Mouse (Mus musculus): Measurements from ENCODE around the gene Tmem95.

Gene Tmem95

DNA sequence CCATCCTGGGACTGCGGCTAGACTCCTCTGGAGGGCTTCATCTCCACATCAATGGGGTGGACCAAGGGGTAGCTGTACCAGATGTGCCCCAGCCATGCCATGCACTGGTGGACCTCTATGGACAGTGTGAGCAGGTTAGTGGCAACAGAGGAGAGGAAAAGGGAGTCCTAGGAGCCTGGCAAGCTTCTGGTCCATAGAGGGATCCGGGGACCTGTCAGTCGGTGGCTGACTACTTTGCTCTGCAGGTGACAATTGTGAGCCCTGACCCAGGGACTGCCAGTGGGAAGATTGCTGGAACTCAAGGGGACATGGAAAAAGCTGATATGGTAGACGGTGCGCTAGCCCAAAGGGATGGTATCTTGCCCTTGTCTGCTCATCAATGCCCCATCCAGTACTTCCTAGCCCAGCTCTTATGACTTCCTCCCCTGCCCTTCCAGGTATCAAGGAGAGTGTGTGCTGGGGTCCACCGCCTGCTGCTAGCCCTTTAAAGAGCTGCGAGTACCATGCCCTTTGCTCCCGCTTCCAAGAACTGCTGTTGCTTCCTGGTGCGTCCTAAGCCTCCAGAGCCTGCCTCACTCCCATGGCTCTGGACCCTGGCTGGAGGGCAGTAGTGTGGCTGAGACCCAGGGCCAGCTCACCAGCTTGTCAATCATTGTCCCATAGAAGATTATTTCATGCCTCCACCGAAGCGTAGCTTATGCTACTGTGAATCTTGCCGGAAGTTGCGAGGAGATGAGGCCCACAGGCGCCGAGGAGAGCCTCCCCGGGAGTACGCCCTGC, 33.2 kb upstream of the Tmem95 start:
- no peak for DNase-seq (ENCODE audit: inconsistent ontology term)

- no peak for DNase-seq (ENCODE audit: inconsistent ontology term)
These were observed 32.4 kb upstream of the Tmem95 start for GRCm38 (mm10) chr11:69910177-69910576.

GRCm38 (mm10) chr11:69909174-69909573, 31.4 kb upstream of the Tmem95 start:
- no peak for DNase-seq (ENCODE audit: inconsistent ontology term)

- no peak for DNase-seq (ENCODE audit: inconsistent ontology term)
These were observed 30.8 kb upstream of the Tmem95 start for GRCm38 (mm10) chr11:69908645-69909044.

DNA sequence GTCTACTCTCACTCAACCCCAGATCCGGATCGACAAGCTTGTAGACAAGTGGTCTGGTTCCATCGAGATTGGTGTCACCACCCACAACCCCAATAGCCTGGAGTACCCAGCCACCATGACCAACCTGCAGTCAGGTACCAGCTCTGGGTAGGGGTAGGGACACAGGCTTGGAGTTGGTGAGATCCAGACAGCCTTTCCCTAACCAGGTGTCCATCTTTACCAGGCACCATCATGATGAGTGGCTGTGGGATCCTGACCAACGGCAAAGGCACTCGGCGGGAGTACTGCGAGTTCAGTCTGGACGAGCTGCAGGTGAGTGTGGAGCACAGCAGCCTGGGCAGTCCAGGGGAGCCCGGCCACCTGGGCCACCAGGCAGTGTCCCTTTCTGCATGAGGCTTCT, 26.5 kb upstream of the Tmem95 start:
- DNase-seq (ENCODE audit: inconsistent ontology term), result no peak

- no peak for DNase-seq (ENCODE audit: inconsistent ontology term)
These were observed 25.2 kb upstream of the Tmem95 start for GRCm38 (mm10) chr11:69902972-69903371.

DNA sequence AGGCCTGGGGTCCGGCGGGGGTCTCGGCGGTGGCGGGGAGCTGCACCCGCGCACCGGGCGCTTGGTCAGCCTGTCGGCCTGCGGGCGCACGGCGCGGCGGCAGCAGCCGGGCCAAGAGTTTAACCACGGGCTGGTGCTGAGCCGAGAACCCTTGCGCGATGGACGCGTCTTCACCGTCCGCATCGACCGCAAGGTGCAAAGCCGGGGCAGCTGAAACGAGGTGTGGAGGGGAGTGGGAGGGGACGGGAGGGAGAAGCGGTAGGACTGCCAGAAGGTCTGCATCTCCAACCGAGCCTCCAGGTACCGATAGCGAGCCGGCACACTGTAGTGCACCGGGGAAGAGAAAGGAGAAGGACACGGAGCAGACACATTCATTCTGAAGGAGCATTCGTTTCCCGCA, 24.2 kb upstream of the Tmem95 start:
- peak; percentile 37 for DNase-seq (ENCODE audit: inconsistent ontology term)

DNA sequence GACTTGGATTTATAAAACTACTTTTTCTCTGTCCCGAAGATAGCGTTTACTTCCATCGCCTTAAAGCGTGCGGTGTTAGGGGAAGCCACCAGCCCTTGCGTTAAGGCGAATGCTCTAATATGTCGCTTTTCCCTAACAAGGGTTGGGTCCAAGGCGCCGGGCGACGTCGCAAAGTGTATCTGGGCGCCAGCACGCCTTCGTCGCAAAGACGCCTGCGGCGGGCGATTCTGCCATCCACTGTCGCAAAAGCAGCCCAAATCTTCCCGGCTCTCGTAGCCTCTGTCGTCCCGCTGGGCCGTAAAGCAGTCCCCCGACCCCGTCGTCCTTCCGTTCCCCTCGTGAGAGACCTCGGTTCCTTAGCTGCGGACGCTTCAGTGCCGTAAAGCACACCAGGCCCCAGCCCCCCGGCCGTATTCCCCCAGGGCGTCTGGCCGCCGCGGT, 23.6 kb upstream of the Tmem95 start:
- DNase-seq (ENCODE audit: inconsistent ontology term), result peak; percentile 97

- DNase-seq (ENCODE audit: inconsistent ontology term), result peak; percentile 92
These were observed 22.9 kb upstream of the Tmem95 start, which contains the start of the genes 2810408A11Rik and Neurl4 for GRCm38 (mm10) chr11:69900471-69901405. 2810408A11Rik (minus strand) TSS chr11:69900987. Neurl4 (plus strand) TSS chr11:69901072.

DNA sequence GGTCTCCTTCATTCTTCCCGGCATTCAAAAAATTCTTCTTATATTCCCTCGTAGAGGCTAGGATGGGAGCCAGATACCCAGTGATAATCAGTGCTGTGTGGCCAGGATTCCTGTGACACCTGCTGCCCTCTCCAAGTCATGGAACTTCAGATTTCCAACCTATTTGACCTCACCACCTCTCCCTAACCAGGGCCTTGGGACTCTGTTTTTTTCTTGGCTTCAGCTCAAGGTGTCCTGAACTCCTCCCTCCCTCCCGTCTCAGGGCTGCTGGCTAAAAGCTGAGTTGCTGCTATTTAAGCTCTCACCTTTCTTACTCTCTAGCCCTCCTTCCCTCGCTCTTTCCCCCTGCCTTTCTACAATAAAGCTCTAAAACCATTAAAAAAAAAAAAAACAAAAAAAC, 22.1 kb upstream of the Tmem95 start:
- DNase-seq (ENCODE audit: inconsistent ontology term), result no peak

GRCm38 (mm10) chr11:69895291-69895690, 17.5 kb upstream of the Tmem95 start, which contains the start of gene Acap1:
Acap1 (minus strand) TSS chr11:69895539.
- no peak for DNase-seq (ENCODE audit: inconsistent ontology term)

GRCm38 (mm10) chr11:69894671-69895070, 16.9 kb upstream of the Tmem95 start:
- DNase-seq (ENCODE audit: inconsistent ontology term), result no peak

DNA sequence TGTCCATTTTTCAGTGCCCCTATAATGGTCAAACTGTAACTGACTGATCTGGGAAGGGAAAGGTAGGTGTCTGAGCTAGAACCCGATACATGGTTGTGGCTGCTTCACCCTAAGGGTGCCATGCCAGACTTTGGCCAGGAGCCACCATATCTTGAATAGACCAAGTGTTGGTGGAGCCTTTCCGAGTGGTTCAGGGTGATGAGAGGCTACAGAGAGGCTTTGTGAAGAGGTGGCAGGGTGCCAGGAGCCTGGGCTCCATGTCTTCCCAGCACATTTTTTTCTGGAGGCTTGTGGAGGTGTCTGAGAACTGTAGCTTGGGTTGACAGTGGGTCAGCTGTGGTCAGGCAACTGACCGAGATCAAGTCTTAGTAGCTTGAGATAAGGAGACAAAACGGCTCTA, 13.7 kb upstream of the Tmem95 start:
- DNase-seq (ENCODE audit: inconsistent ontology term), result peak; percentile 82

DNA sequence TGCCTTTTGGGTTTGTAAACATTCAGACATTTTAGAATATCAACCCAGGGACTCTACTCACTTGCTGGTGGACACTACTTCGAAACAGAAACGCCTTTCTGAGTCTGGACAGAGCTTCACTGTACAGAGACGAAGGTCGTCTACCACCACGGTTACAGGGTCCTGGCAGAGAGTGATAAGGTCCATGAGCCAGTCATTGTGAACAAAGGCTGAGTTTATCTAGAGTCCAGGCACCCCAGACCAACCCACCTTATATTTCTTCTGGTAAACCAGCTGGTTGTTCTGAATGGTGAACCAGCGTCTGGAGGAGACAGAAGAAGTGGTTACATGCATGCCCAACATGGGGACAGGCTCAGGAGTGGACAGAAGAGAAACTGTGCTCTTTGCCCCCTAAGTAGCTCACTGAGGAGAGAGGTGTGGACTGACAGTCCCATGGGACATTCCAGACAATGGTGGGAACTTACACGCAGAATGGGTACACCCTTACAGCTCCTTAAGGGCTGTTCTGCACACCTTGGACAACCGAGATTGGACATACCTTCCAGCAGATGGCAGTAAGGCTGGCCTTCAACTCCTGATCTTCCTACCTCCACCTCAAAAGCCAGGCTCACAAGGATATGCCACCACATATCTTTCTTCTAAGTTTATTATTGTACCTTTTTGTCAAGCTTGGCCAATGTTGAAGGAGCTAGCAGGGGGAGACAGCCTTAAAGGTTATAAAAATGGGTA, 9.3 kb upstream of the Tmem95 start:
- no peak for DNase-seq (ENCODE audit: inconsistent ontology term)

DNA sequence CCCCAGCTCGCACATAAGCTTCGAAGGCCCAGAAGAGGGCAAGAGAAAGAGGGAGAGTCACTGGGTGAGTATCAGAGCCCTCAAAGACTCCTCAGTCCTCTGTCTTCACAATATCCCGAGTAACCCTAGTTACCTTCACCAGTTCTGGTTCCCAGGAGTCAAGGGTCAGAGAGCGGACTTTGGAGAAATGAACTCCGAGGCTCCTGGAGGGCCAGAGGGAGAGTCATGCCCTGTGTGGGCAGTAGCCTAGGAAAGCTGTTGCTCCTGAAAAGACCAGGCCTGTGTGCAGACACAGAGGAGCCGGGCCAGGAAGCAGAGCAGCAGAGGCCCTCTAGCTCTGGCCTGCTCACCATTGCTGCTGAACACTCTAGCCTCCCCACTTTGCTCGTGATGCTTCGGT, 6.8 kb upstream of the Tmem95 start:
- no peak for DNase-seq (ENCODE audit: inconsistent ontology term)

GRCm38 (mm10) chr11:69884240-69884639, 6.4 kb upstream of the Tmem95 start:
- DNase-seq (ENCODE audit: inconsistent ontology term), result no peak

DNA sequence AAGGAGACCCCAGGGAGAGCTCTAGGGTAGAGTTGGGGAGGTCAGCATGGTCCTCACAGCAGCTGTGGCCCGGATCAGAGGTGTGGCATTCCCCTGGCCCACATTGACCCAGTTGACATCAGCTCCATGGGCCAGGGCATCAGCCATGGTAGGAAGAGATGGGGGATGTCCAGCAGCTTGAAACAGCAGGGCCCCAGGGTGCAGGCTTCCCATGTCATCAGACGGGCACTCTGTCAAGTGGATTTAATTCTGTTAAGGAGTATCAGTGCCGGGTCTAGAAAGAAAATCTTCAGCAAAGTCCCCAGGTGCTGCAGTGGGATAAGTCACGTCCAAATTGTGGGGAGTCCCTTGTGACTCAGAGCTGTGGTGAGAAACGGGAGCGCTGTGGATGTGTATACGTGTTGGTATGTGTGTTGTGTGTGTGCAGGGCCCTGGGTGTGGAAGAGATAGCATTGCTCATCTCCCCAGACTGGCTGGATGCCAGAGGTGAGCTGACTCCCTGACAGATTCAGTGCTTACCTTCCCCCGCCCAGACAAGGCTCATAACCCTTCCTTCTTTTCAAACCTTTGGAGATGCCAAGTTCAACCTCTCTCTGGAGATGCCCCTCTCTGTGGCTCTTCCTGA, 5.8 kb upstream of the Tmem95 start:
- DNase-seq (ENCODE audit: inconsistent ontology term), result no peak

GRCm38 (mm10) chr11:69883066-69883465, 5.2 kb upstream of the Tmem95 start:
- no peak for DNase-seq (ENCODE audit: inconsistent ontology term)

GRCm38 (mm10) chr11:69881787-69882670, 4.2 kb upstream of the Tmem95 start:
- no peak for DNase-seq (ENCODE audit: inconsistent ontology term)

GRCm38 (mm10) chr11:69880853-69881603, 3.2 kb upstream of the Tmem95 start, which contains the start of gene Kctd11:
Kctd11 (minus strand) TSS chr11:69881406.
- peak; percentile 98 for DNase-seq (ENCODE audit: inconsistent ontology term)

Data from Muller cell, postnatal 12 days (primary cell).